In genomic region chr19:38123921-38124320, GRCm38 (mm10) we compare ENCODE assay signal across 9 mouse cellular contexts. TPM values are rescaled to one million over a fixed set of nuclear protein-coding genes. Genes with fewer than 3 reads are reported as not detected.
A peak's percentile ranks its signal among the peaks of the same experiment; 100 is the strongest.
DNase-seq lines count a peak whose midpoint lies in the region; ATAC-seq lines count a peak whose summit lies in the region.
"Had no signal": no experiment of that assay in that cellular context is flagged by ENCODE, and none has a peak within 500 bp of the region (broad histone marks: within the 10 kb centered on the region; RNA-seq: fewer than 3 reads in every experiment).

No protein-coding gene starts in this region.

- peak overlapping the region; percentile 93 for H3K4me2 ChIP-seq in heart, embryonic 11.5 days
- H3K4me2 ChIP-seq in hindbrain, embryonic 12.5 days (replicated peaks): peak overlapping the region; percentile 95
- peak overlapping the region; percentile 84 for H3K4me2 ChIP-seq in midbrain, embryonic 11.5 days

- no peak overlapping the region for H3K9ac ChIP-seq in heart, embryonic 11.5 days (ENCODE audit: low read depth, low read length)
- H3K9ac ChIP-seq in hindbrain, embryonic 12.5 days: 0 out of 2 replicates have a peak overlapping the region, but pooled peaks have one; percentile 65
- no peak overlapping the region; the same call in 1 of the 2 replicates for H3K9ac ChIP-seq in midbrain, embryonic 11.5 days (ENCODE audit: low read length)

- no peak for DNase-seq in heart, postnatal 25 days (ENCODE audit: low spot score)
- peak; percentile 35 for DNase-seq in ZHBTc4 (ENCODE audit: low read depth, low spot score)
- DNase-seq in midbrain, embryonic 11.5 days (ENCODE audit: low spot score, missing footprints): peak; percentile 91
- no peak for DNase-seq in right cerebral cortex, adult 18-20 months
- DNase-seq in embryo, embryonic 10 days (ENCODE audit: low spot score): no peak
- no peak for DNase-seq in frontal cortex, postnatal 25 days (ENCODE audit: low spot score in 2 of 2)
- DNase-seq: kidney, adult 11 months had no signal

- WGBS in heart, embryonic 11.5 days (ENCODE audit: insufficient replicate concordance): 21% methylated on average over 9 of the region's 9 CpGs
- WGBS in hindbrain, embryonic 12.5 days: 29% methylated on average over 9 of the region's 9 CpGs
- 26% methylated on average over 9 of the region's 9 CpGs for WGBS in midbrain, embryonic 11.5 days

- intact Hi-C loops in heart, postnatal 25 days (cut with DNase I): no loop called here

- no peaks in the 10 kb centered on the region; the same call in 1 of the 2 replicates for H3K4me1 ChIP-seq in heart, embryonic 11.5 days (ENCODE audit: control insufficient read depth, insufficient read depth, low read length)
- 0 out of 2 replicates have a peak, but pooled peaks cover 3% of the 10 kb centered on the region for H3K4me1 ChIP-seq in hindbrain, embryonic 12.5 days
- peaks cover 4% of the 10 kb centered on the region; the same call in 1 of the 2 replicates for H3K4me1 ChIP-seq in midbrain, embryonic 11.5 days (ENCODE audit: control insufficient read depth, insufficient read depth, low read length)

- no peaks in the 10 kb centered on the region for H3K9me3 ChIP-seq in heart, embryonic 11.5 days (replicated peaks; ENCODE audit: control insufficient read depth, low read length)
- H3K9me3 ChIP-seq in hindbrain, embryonic 12.5 days (replicated peaks): no peaks in the 10 kb centered on the region
- H3K9me3 ChIP-seq in midbrain, embryonic 11.5 days (ENCODE audit: control insufficient read depth, low read length): no peaks in the 10 kb centered on the region

- H3K36me3 ChIP-seq in heart, embryonic 11.5 days (ENCODE audit: control insufficient read depth, insufficient read depth, low read length): no peaks in the 10 kb centered on the region
- no peaks in the 10 kb centered on the region for H3K36me3 ChIP-seq in hindbrain, embryonic 12.5 days
- H3K36me3 ChIP-seq in midbrain, embryonic 11.5 days (ENCODE audit: control insufficient read depth, insufficient read depth, low read length): no peaks in the 10 kb centered on the region

- peak overlapping the region; percentile 64 for H3K4me3 ChIP-seq in heart, embryonic 11.5 days (ENCODE audit: low read depth, low read length)
- H3K4me3 ChIP-seq in hindbrain, embryonic 12.5 days: peak overlapping the region; percentile 63
- peak overlapping the region; percentile 59 for H3K4me3 ChIP-seq in midbrain, embryonic 11.5 days (ENCODE audit: low read depth, low read length)

- no peak overlapping the region for H3K27ac ChIP-seq in heart, embryonic 11.5 days (ENCODE audit: low read depth, low read length)
- H3K27ac ChIP-seq in hindbrain, embryonic 12.5 days: no peak overlapping the region
- no peak overlapping the region for H3K27ac ChIP-seq in midbrain, embryonic 11.5 days (ENCODE audit: low read depth, low read length)

- ATAC-seq in heart, embryonic 11.5 days (replicated peaks; ENCODE audit: insufficient number of reproducible peaks, low FRiP score, low TSS enrichment): no peak
- no peak for ATAC-seq in hindbrain, embryonic 12.5 days (ENCODE audit: low FRiP score)
- ATAC-seq in midbrain, embryonic 11.5 days (ENCODE audit: low FRiP score): no peak

- H3K27me3 ChIP-seq in heart, embryonic 11.5 days (ENCODE audit: control insufficient read depth, insufficient read depth, low read length): peaks cover 30% of the 10 kb centered on the region
- peaks cover 30% of the 10 kb centered on the region for H3K27me3 ChIP-seq in hindbrain, embryonic 12.5 days
- peaks cover 22% of the 10 kb centered on the region for H3K27me3 ChIP-seq in midbrain, embryonic 11.5 days (ENCODE audit: control insufficient read depth, insufficient read depth, low read length)

RNA-seq across cellular contexts. Expression of gene Rbp4, which starts 1.2 kb away (rescaled TPM):
- polyA plus RNA-seq in heart, embryonic 11.5 days (2014; fragmentation: Nextera tagmentation; extraction: Ambion mirVana): 8.8 and 33.6 TPM in 2 replicates
- 1 to 10 TPM; 2.1 to 2.6 TPM for total RNA-seq in heart, postnatal 25 days (2021)
- 1.4 and 1.9 TPM in 2 replicates for polyA plus RNA-seq in hindbrain, embryonic 12.5 days (2016; fragmentation: Nextera tagmentation; extraction: Ambion mirVana)
- 2.3 and 2.8 TPM in 2 replicates for polyA plus RNA-seq in midbrain, embryonic 11.5 days (2014; fragmentation: Nextera tagmentation; extraction: Ambion mirVana)

RNA-seq across cellular contexts. Expression of gene Pde6c, which starts 8.7 kb away (rescaled TPM):
- 0.06 TPM in 1 of 2 replicates, not detected in the other for polyA plus RNA-seq in heart, embryonic 11.5 days (2014; fragmentation: Nextera tagmentation; extraction: Ambion mirVana)
- total RNA-seq in heart, postnatal 25 days (2021): not detected
- 0.14 and 0.33 TPM in 2 replicates for polyA plus RNA-seq in hindbrain, embryonic 12.5 days (2016; fragmentation: Nextera tagmentation; extraction: Ambion mirVana)
- polyA plus RNA-seq in midbrain, embryonic 11.5 days (2014; fragmentation: Nextera tagmentation; extraction: Ambion mirVana): 0.08 and 0.12 TPM in 2 replicates

RNA-seq across cellular contexts. Expression of gene Ffar4, which starts 27.1 kb away (rescaled TPM):
- polyA plus RNA-seq in heart, embryonic 11.5 days (2014; fragmentation: Nextera tagmentation; extraction: Ambion mirVana): 0.15 TPM in 1 of 2 replicates, not detected in the other
- under 1 TPM in 1 of 2 experiments, not detected in 1; 0.20 TPM for total RNA-seq in heart, postnatal 25 days (2021)
- not detected in 2 replicates for polyA plus RNA-seq in hindbrain, embryonic 12.5 days (2016; fragmentation: Nextera tagmentation; extraction: Ambion mirVana)
- polyA plus RNA-seq in midbrain, embryonic 11.5 days (2014; fragmentation: Nextera tagmentation; extraction: Ambion mirVana): not detected in 2 replicates

Comparison
In these comparisons a context has a peak if more than half of its experiments do, and no peak if none do; other contexts are left out.
1. DNase-seq: peak in ZHBTc4 (single experiment) and midbrain, embryonic 11.5 days (single experiment); none in heart, postnatal 25 days (single experiment), right cerebral cortex, adult 18-20 months (single experiment), embryo, embryonic 10 days (single experiment) and frontal cortex, postnatal 25 days (0 of 2).
2. Peak in every context shown above with its lines, with median percentiles within 50 percentile points of each other: H3K4me2 ChIP-seq and H3K4me3 ChIP-seq.